Mouse (Mus musculus) small intestine, adult 2 months (tissue): ENCODE results near the gene Ceacam1.

ENCODE experiments used
- CTCF ChIP-seq: fragments of 200-500 bp; IDR thresholded peaks from 2 replicates; pipeline ENCODE4 v1.5.1; 2012; ENCODE audit warnings: low read depth, mild to moderate bottlenecking, control low read depth, inconsistent platforms, low read length, moderate library complexity, mixed read lengths; ENCODE audit not compliant: insufficient replicate concordance, insufficient read length; ENCODE audit errors: extremely low read depth
- POLR2A ChIP-seq: fragments of 200-500 bp; IDR thresholded peaks from 2 replicates; pipeline ENCODE4 v1.6.1; 2012; ENCODE audit warnings: low read depth, mild to moderate bottlenecking, control low read depth, inconsistent platforms, low read length, moderate library complexity

DNA sequence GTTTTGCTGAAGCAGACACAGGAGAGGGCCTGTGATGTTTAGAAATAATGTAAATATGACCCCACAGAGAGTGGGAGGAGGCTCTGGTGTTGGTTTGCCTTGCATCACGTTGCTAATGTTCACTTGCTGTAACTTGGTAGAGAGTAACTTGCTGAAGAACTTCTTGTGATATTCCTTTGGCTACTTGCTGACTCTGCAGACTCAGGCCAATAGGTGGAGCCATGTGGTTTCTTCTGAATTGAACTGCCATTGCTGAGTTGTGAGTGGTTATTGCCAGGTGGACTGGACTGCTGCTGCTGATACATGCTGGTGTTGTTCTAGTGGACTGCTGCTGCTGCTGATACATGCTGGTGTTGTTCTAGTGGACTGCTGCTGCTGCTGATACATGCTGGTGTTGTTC lies 8.8 kb upstream of the Ceacam1 start:
- no peak for TF ChIP-seq POLR2A
- TF ChIP-seq CTCF, result no peak
